Mouse (Mus musculus) embryonic facial prominence, embryonic 14.5 days (tissue): ENCODE measurements around the gene Dok5. TPM values are rescaled to one million over a fixed set of nuclear protein-coding genes. Genes with fewer than 3 reads are reported as not detected.
A peak's percentile ranks its signal among the peaks of the same experiment; 100 is the strongest.

Experiments
- ATAC-seq: fragments of 200-750 bp; cut with Nextera tagmentation; 2 replicates; pipeline ENCODE4 v1.8.0; 2017; ENCODE audit warnings: low read depth, moderate number of reproducible peaks, moderate TSS enrichment
- DNase-seq: peaks from one replicate; pipeline ENCODE4 v3.0.0-alpha.2; 2015; ENCODE audit warnings: low spot score
- H3K27ac ChIP-seq: fragments of 300-500 bp; sonication (generic); replicated peaks from 2 replicates; pipeline ENCODE4 v1.5.1; 2014; ENCODE audit warnings: low read depth, mild to moderate bottlenecking, low read length, moderate library complexity
- H3K27me3 ChIP-seq: fragments of 300-500 bp; sonication (generic); replicated peaks from 2 replicates; pipeline ENCODE4 v1.6.1; 2014; ENCODE audit warnings: low read length; ENCODE audit not compliant: control insufficient read depth, insufficient read depth
- H3K36me3 ChIP-seq: fragments of 300-500 bp; sonication (generic); 2 replicates; pipeline ENCODE4 v1.6.1; 2014; ENCODE audit warnings: low read length, mixed read lengths; ENCODE audit not compliant: control insufficient read depth, insufficient read depth
- H3K4me1 ChIP-seq: fragments of 300-500 bp; sonication (generic); 2 replicates; pipeline ENCODE4 v1.6.1; 2014; ENCODE audit warnings: antibody characterized with exemption, low read length; ENCODE audit not compliant: control insufficient read depth, insufficient read depth
- H3K4me2 ChIP-seq: fragments of 300-500 bp; sonication (generic); 2 replicates; pipeline ENCODE4 v1.6.1; 2014; ENCODE audit warnings: low read depth, mild to moderate bottlenecking, low read length, moderate library complexity, mixed read lengths
- H3K4me3 ChIP-seq: fragments of 300-500 bp; sonication (generic); 2 replicates; pipeline ENCODE4 v1.5.1; 2014; ENCODE audit warnings: low read depth, mild to moderate bottlenecking, low read length
- H3K9ac ChIP-seq: fragments of 300-500 bp; sonication (generic); 2 replicates; pipeline ENCODE4 v1.6.1; 2014; ENCODE audit warnings: low read depth, mild to moderate bottlenecking, low read length, moderate library complexity, mixed read lengths
- H3K9me3 ChIP-seq: fragments of 300-500 bp; sonication (generic); 2 replicates; pipeline ENCODE4 v1.6.1; 2016; ENCODE audit warnings: low read length; ENCODE audit not compliant: control insufficient read depth
- WGBS: fragments of 180-500 bp; shearing (Covaris S2); extraction: QIAGEN DNeasy Blood & Tissue Kit; methylation state at CpG from one replicate; pipeline ENCODE4 v1.1.7; 2014; 5-methylcytosine and 5-hydroxymethylcytosine counted together
- polyA plus RNA-seq: library from polyadenylated mRNA; unstranded; fragments of >200 nt; fragmentation: Nextera tagmentation; extraction: Ambion mirVana; gene quantifications from 2 replicates; pipeline ENCODE4 v1.2.1, GENCODE M21; 2014

The Dok5 gene
- polyA plus RNA-seq, 1 experiment from 2014 or later, result 16.8 TPM

- Histone ChIP-seq H3K9me3 (no peaks in the 10 kb centered on the region), H3K27me3 (no peaks in the 10 kb centered on the region), H3K4me3 (no peak overlapping the region), H3K4me2 (no peak overlapping the region), H3K27ac (no peak overlapping the region), H3K4me1 (no peaks in the 10 kb centered on the region), H3K36me3 (no peaks in the 10 kb centered on the region), H3K9ac (no peak overlapping the region)
- DNase-seq, result no peak
- no peak for ATAC-seq
- 55% methylated on average over 7 of the region's 7 CpGs for WGBS
Observed at GRCm38 (mm10) chr2:170828757-170829156, 97.2 kb downstream of the Dok5 start.

- DNase-seq (peak; percentile 27), ATAC-seq (no peak)
- H3K4me2 ChIP-seq, result no peak overlapping the region
- no peaks in the 10 kb centered on the region for H3K4me1 ChIP-seq
- H3K4me3 ChIP-seq, result no peak overlapping the region
- no peaks in the 10 kb centered on the region for H3K27me3 ChIP-seq
- WGBS, result 76% methylated on average over 6 of the region's 6 CpGs
- no peak overlapping the region for H3K9ac ChIP-seq
- no peak overlapping the region for H3K27ac ChIP-seq
- H3K36me3 ChIP-seq, result no peaks in the 10 kb centered on the region
- H3K9me3 ChIP-seq, result no peaks in the 10 kb centered on the region
Observed at GRCm38 (mm10) chr2:170829191-170829611, 97.6 kb downstream of the Dok5 start.

DNA sequence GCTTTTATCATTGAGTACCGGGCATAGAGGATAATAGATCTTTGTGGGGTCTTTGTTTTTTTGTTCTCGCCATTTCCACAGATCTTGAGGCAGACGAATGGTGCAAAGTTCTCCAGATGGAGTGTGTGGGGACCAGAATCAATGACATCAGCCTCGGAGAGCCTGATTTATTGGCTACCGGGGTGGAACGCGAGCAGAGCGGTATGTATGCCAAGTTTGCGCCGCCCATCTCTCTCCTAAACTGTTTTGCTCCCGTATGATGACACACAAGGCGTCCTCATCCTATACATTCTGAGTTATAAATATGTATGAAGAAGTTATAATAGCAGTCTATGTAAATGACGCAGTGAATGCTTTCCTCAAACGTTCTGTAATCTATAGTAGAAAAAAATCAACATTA is 98.4 kb downstream of the Dok5 start:
- 88% methylated on average over 14 of the region's 14 CpGs for WGBS
- no peak for DNase-seq
- Histone ChIP-seq H3K4me2 (no peak overlapping the region), H3K36me3 (no peaks in the 10 kb centered on the region), H3K27ac (no peak overlapping the region), H3K4me1 (no peaks in the 10 kb centered on the region), H3K27me3 (no peaks in the 10 kb centered on the region), H3K4me3 (no peak overlapping the region), H3K9me3 (no peaks in the 10 kb centered on the region), H3K9ac (no peak overlapping the region)
- ATAC-seq, result no peak

DNA sequence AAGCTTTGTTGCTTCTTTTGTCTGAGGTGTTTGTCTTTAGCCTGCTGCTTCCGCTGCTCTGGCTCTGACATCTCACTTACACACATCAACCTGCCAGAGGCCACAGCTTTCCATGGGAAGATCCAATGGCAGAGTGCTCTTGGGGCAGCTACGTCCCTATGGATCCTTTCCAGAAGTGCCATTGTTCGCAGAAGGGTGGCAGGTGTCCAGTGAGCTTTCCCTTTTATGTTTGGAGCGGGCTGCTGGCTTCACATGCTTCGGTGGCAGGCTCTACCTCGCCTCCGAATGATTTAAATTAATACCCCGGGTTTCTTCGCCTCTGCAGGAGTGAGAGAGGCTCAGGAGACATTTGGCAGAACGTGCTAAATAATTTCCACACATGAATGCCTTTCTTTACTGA is 105.3 kb downstream of the Dok5 start:
- no peak overlapping the region for H3K9ac ChIP-seq
- ATAC-seq, result 0 out of 2 replicates have a peak, but pooled peaks have one; percentile 22
- H3K4me3 ChIP-seq, result no peak overlapping the region
- no peaks in the 10 kb centered on the region for H3K27me3 ChIP-seq
- no peaks in the 10 kb centered on the region for H3K4me1 ChIP-seq
- WGBS, result 63% methylated on average over 10 of the region's 10 CpGs
- H3K4me2 ChIP-seq, result no peak overlapping the region
- no peaks in the 10 kb centered on the region for H3K9me3 ChIP-seq
- no peaks in the 10 kb centered on the region for H3K36me3 ChIP-seq
- no peak overlapping the region for H3K27ac ChIP-seq
- peak; percentile 24 for DNase-seq

DNA sequence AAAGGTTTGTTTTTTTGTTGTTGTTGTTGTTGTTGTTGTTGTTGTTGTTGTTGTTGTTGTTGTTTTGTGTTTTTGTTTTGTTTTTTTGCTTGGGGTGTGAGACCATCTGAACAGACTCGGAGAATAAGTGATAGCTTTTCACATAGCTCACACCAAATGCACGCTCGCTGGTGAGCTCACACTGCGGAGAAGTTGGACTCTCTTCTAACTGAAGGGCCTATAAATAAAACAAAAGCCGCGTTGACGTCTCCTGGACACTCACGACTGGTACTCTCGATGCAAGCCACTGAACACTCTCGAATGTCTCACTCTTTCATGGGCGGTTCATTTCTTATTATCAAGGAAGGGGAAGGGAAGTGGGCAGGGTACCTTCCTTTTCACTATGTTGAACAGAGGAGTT is 105.8 kb downstream of the Dok5 start:
- no peaks in the 10 kb centered on the region for H3K27me3 ChIP-seq
- no peaks in the 10 kb centered on the region for H3K9me3 ChIP-seq
- DNase-seq, result no peak
- no peak overlapping the region for H3K4me2 ChIP-seq
- 74% methylated on average over 11 of the region's 11 CpGs for WGBS
- no peak overlapping the region for H3K4me3 ChIP-seq
- no peak overlapping the region for H3K9ac ChIP-seq
- H3K4me1 ChIP-seq, result no peaks in the 10 kb centered on the region
- H3K36me3 ChIP-seq, result no peaks in the 10 kb centered on the region
- no peak for ATAC-seq
- H3K27ac ChIP-seq, result no peak overlapping the region

GRCm38 (mm10) chr2:170837824-170838557 is 106.4 kb downstream of the Dok5 start:
- no peak for DNase-seq
- no peaks in the 10 kb centered on the region for H3K27me3 ChIP-seq
- no peak overlapping the region for H3K4me3 ChIP-seq
- H3K9me3 ChIP-seq, result no peaks in the 10 kb centered on the region
- H3K4me2 ChIP-seq, result no peak overlapping the region
- no peak overlapping the region for H3K27ac ChIP-seq
- no peak overlapping the region for H3K9ac ChIP-seq
- no peak for ATAC-seq
- no peaks in the 10 kb centered on the region for H3K4me1 ChIP-seq
- no peaks in the 10 kb centered on the region for H3K36me3 ChIP-seq
- WGBS, result 34% methylated on average over 12 of the region's 12 CpGs

DNA sequence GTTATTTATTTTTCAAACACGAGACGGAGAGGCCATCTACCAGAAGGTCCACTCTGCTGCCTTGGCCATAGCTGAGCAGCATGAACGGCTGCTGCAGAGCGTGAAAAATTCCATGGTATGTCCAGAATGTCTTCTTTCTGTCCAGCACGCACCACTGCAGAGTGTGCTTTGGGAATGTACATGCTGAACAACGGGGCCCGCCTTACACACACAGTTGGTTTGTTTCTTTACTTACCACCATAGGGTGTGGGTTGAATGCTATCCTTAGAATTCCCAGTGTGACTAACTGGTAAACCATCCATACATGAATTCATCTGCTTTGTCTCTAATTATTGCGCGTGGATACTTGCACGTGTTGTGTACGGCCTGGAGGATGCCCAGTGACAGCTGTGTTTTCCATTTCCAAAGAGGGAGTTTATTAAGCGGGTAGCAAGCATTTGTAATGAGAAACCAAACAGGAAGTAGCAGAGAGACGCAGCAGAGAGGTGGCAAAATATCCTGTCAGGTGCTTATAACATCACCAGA is 109.9 kb downstream of the Dok5 start:
- Histone ChIP-seq H3K9me3 (no peaks in the 10 kb centered on the region), H3K4me2 (no peak overlapping the region), H3K27ac (no peak overlapping the region), H3K4me3 (no peak overlapping the region), H3K9ac (no peak overlapping the region), H3K4me1 (no peaks in the 10 kb centered on the region), H3K27me3 (no peaks in the 10 kb centered on the region), H3K36me3 (no peaks in the 10 kb centered on the region)
- peak; percentile 42 for DNase-seq
- WGBS, result 60% methylated on average over 13 of the region's 13 CpGs
- ATAC-seq, result peak; percentile 53

- H3K9me3 ChIP-seq, result peaks cover 11% of the 10 kb centered on the region
- WGBS, result 68% methylated on average over 10 of the region's 10 CpGs
- H3K4me3 ChIP-seq, result no peak overlapping the region
Observed at GRCm38 (mm10) chr2:170845511-170845910, 113.9 kb downstream of the Dok5 start.

GRCm38 (mm10) chr2:170850058-170850457 is 118.5 kb downstream of the Dok5 start:
- Histone ChIP-seq H3K9ac (no peak overlapping the region), H3K4me1 (no peaks in the 10 kb centered on the region; the same call in 1 of the 2 replicates), H3K4me2 (no peak overlapping the region), H3K9me3 (peaks cover 12% of the 10 kb centered on the region), H3K27me3 (no peaks in the 10 kb centered on the region), H3K4me3 (no peak overlapping the region), H3K36me3 (no peaks in the 10 kb centered on the region), H3K27ac (no peak overlapping the region)
- 96% methylated on average over 4 of the region's 4 CpGs for WGBS
- DNase-seq, result no peak
- ATAC-seq, result no peak

More at GRCm38 (mm10) chr2:170845511-170845910, 113.9 kb downstream of the Dok5 start:
- DNase-seq (no peak), ATAC-seq (no peak)
- no peaks in the 10 kb centered on the region for H3K36me3 ChIP-seq
- no peak overlapping the region for H3K27ac ChIP-seq
- no peak overlapping the region for H3K9ac ChIP-seq
- H3K4me1 ChIP-seq, result no peaks in the 10 kb centered on the region; the same call in 1 of the 2 replicates
- H3K4me2 ChIP-seq, result no peak overlapping the region
- no peaks in the 10 kb centered on the region for H3K27me3 ChIP-seq
